Mouse (Mus musculus): ENCODE data around the gene Dhdds. TPM values are rescaled to one million over a fixed set of nuclear protein-coding genes. Genes with fewer than 3 reads are reported as not detected.
"Not testable (repeated sequence)": the region's sequence is repeated elsewhere in the genome, so short reads cannot be mapped to it uniquely, and the experiment has no call there.

Dhdds gene
- polyA plus RNA-seq, 1 experiment from 2014 or later: 43.0 TPM

- not testable (repeated sequence) for H3K4me3 ChIP-seq (replicated peaks; ENCODE audit: low read length); H3K9ac ChIP-seq (ENCODE audit: low read length); H3K4me2 ChIP-seq (ENCODE audit: low read depth, low read length); H3K4me1 ChIP-seq (ENCODE audit: control insufficient read depth, insufficient read depth, low read length); H3K27ac ChIP-seq (ENCODE audit: low read length); H3K27me3 ChIP-seq (ENCODE audit: control insufficient read depth, insufficient read depth, low read length); H3K9me3 ChIP-seq (replicated peaks; ENCODE audit: control insufficient read depth, low read length); ATAC-seq (ENCODE audit: insufficient read depth, low FRiP score)
- H3K36me3 ChIP-seq (ENCODE audit: control insufficient read depth, insufficient read depth, low read length): peaks cover 10% of the 10 kb centered on the region
- 90% methylated on average over 8 of the region's 8 CpGs for WGBS
These were observed 12.4 kb downstream of the Dhdds start for GRCm38 (mm10) chr4:133988289-133988688.

GRCm38 (mm10) chr4:133982936-133983335 lies 17.8 kb downstream of the Dhdds start:
- Histone ChIP-seq H3K9me3 (replicated peaks; ENCODE audit: control insufficient read depth, low read length) (no peaks in the 10 kb centered on the region), H3K9ac (ENCODE audit: low read length) (no peak overlapping the region), H3K4me3 (replicated peaks; ENCODE audit: low read length) (no peak overlapping the region), H3K27me3 (ENCODE audit: control insufficient read depth, insufficient read depth, low read length) (no peaks in the 10 kb centered on the region), H3K4me1 (ENCODE audit: control insufficient read depth, insufficient read depth, low read length) (no peaks in the 10 kb centered on the region), H3K4me2 (ENCODE audit: low read depth, low read length) (no peak overlapping the region), H3K36me3 (ENCODE audit: control insufficient read depth, insufficient read depth, low read length) (peaks cover 7% of the 10 kb centered on the region), H3K27ac (ENCODE audit: low read length) (no peak overlapping the region)
- ATAC-seq (ENCODE audit: insufficient read depth, low FRiP score): no peak
- 88% methylated on average over 13 of the region's 13 CpGs for WGBS

- no peak overlapping the region for H3K9ac ChIP-seq (ENCODE audit: low read length)
- no peak overlapping the region for H3K4me3 ChIP-seq (replicated peaks; ENCODE audit: low read length)
- H3K36me3 ChIP-seq (ENCODE audit: control insufficient read depth, insufficient read depth, low read length): peaks cover 3% of the 10 kb centered on the region; the same call in 1 of the 2 replicates
- ATAC-seq (ENCODE audit: insufficient read depth, low FRiP score): no peak
- no peaks in the 10 kb centered on the region for H3K9me3 ChIP-seq (replicated peaks; ENCODE audit: control insufficient read depth, low read length)
- H3K27me3 ChIP-seq (ENCODE audit: control insufficient read depth, insufficient read depth, low read length): no peaks in the 10 kb centered on the region
- H3K4me1 ChIP-seq (ENCODE audit: control insufficient read depth, insufficient read depth, low read length): no peaks in the 10 kb centered on the region
- H3K27ac ChIP-seq (ENCODE audit: low read length): no peak overlapping the region
- no peak overlapping the region for H3K4me2 ChIP-seq (ENCODE audit: low read depth, low read length)
- WGBS: 80% methylated on average over 5 of the region's 5 CpGs
These were observed 20.2 kb downstream of the Dhdds start for GRCm38 (mm10) chr4:133980496-133980895.

- Histone ChIP-seq H3K4me2 (ENCODE audit: low read depth, low read length) (no peak overlapping the region), H3K27me3 (ENCODE audit: control insufficient read depth, insufficient read depth, low read length) (no peaks in the 10 kb centered on the region), H3K4me3 (replicated peaks; ENCODE audit: low read length) (no peak overlapping the region), H3K27ac (ENCODE audit: low read length) (no peak overlapping the region), H3K9ac (ENCODE audit: low read length) (no peak overlapping the region), H3K4me1 (ENCODE audit: control insufficient read depth, insufficient read depth, low read length) (no peaks in the 10 kb centered on the region), H3K9me3 (replicated peaks; ENCODE audit: control insufficient read depth, low read length) (no peaks in the 10 kb centered on the region), H3K36me3 (ENCODE audit: control insufficient read depth, insufficient read depth, low read length) (peaks cover 3% of the 10 kb centered on the region; the same call in 1 of the 2 replicates)
- no peak for ATAC-seq (ENCODE audit: insufficient read depth, low FRiP score)
- 92% methylated on average over 10 of the region's 10 CpGs for WGBS
These were observed 22.6 kb downstream of the Dhdds start for GRCm38 (mm10) chr4:133978021-133978711.

GRCm38 (mm10) chr4:133971741-133972140 lies 29.0 kb downstream of the Dhdds start:
- no peak overlapping the region for H3K9ac ChIP-seq (ENCODE audit: low read length)
- 64% methylated on average over 8 of the region's 8 CpGs for WGBS
- no peaks in the 10 kb centered on the region for H3K9me3 ChIP-seq (replicated peaks; ENCODE audit: control insufficient read depth, low read length)
- no peaks in the 10 kb centered on the region for H3K27me3 ChIP-seq (ENCODE audit: control insufficient read depth, insufficient read depth, low read length)
- ATAC-seq (ENCODE audit: insufficient read depth, low FRiP score): no peak
- H3K4me2 ChIP-seq (ENCODE audit: low read depth, low read length): no peak overlapping the region
- peaks cover 13% of the 10 kb centered on the region for H3K4me1 ChIP-seq (ENCODE audit: control insufficient read depth, insufficient read depth, low read length)
- no peaks in the 10 kb centered on the region; the same call in 1 of the 2 replicates for H3K36me3 ChIP-seq (ENCODE audit: control insufficient read depth, insufficient read depth, low read length)
- H3K27ac ChIP-seq (ENCODE audit: low read length): no peak overlapping the region
- no peak overlapping the region for H3K4me3 ChIP-seq (replicated peaks; ENCODE audit: low read length)

- Histone ChIP-seq H3K27me3 (ENCODE audit: control insufficient read depth, insufficient read depth, low read length) (no peaks in the 10 kb centered on the region), H3K9me3 (replicated peaks; ENCODE audit: control insufficient read depth, low read length) (no peaks in the 10 kb centered on the region), H3K27ac (ENCODE audit: low read length) (no peak overlapping the region), H3K9ac (ENCODE audit: low read length) (no peak overlapping the region), H3K36me3 (ENCODE audit: control insufficient read depth, insufficient read depth, low read length) (no peaks in the 10 kb centered on the region; the same call in none of the 2 replicates), H3K4me3 (replicated peaks; ENCODE audit: low read length) (no peak overlapping the region), H3K4me2 (ENCODE audit: low read depth, low read length) (no peak overlapping the region), H3K4me1 (ENCODE audit: control insufficient read depth, insufficient read depth, low read length) (peaks cover 19% of the 10 kb centered on the region)
- ATAC-seq (ENCODE audit: insufficient read depth, low FRiP score): no peak
- 86% methylated on average over 13 of the region's 13 CpGs for WGBS
These were observed 29.8 kb downstream of the Dhdds start for GRCm38 (mm10) chr4:133970876-133971275.

- ATAC-seq (ENCODE audit: insufficient read depth, low FRiP score): no peak
- no peaks in the 10 kb centered on the region; the same call in none of the 2 replicates for H3K36me3 ChIP-seq (ENCODE audit: control insufficient read depth, insufficient read depth, low read length)
- H3K27me3 ChIP-seq (ENCODE audit: control insufficient read depth, insufficient read depth, low read length): no peaks in the 10 kb centered on the region
- no peaks in the 10 kb centered on the region for H3K9me3 ChIP-seq (replicated peaks; ENCODE audit: control insufficient read depth, low read length)
- H3K4me2 ChIP-seq (ENCODE audit: low read depth, low read length): no peak overlapping the region
- WGBS: 38% methylated on average over 4 of the region's 4 CpGs
- H3K9ac ChIP-seq (ENCODE audit: low read length): no peak overlapping the region
- peaks cover 19% of the 10 kb centered on the region for H3K4me1 ChIP-seq (ENCODE audit: control insufficient read depth, insufficient read depth, low read length)
- H3K27ac ChIP-seq (ENCODE audit: low read length): no peak overlapping the region
- H3K4me3 ChIP-seq (replicated peaks; ENCODE audit: low read length): no peak overlapping the region
These were observed 30.5 kb downstream of the Dhdds start for GRCm38 (mm10) chr4:133970196-133970595.

- H3K27me3 ChIP-seq (ENCODE audit: control insufficient read depth, insufficient read depth, low read length): no peaks in the 10 kb centered on the region
- H3K27ac ChIP-seq (ENCODE audit: low read length): peak overlapping the region; percentile 99
- H3K4me1 ChIP-seq (ENCODE audit: control insufficient read depth, insufficient read depth, low read length): peaks cover 19% of the 10 kb centered on the region
- no peak for ATAC-seq (ENCODE audit: insufficient read depth, low FRiP score)
- peaks cover 3% of the 10 kb centered on the region for H3K36me3 ChIP-seq (ENCODE audit: control insufficient read depth, insufficient read depth, low read length)
- H3K9me3 ChIP-seq (replicated peaks; ENCODE audit: control insufficient read depth, low read length): no peaks in the 10 kb centered on the region
- H3K4me2 ChIP-seq (ENCODE audit: low read depth, low read length): peak overlapping the region; percentile 95
- H3K4me3 ChIP-seq (replicated peaks; ENCODE audit: low read length): no peak overlapping the region
- WGBS: 54% methylated on average over 8 of the region's 8 CpGs
- H3K9ac ChIP-seq (ENCODE audit: low read length): peak overlapping the region; percentile 99; the same call in 1 of the 2 replicates
These were observed 31.5 kb downstream of the Dhdds start for GRCm38 (mm10) chr4:133969114-133969770.

GRCm38 (mm10) chr4:133968150-133968921 lies 32.4 kb downstream of the Dhdds start, which contains the start of gene Hmgn2:
Hmgn2 (minus strand) TSS chr4:133968650.
- peak; percentile 61 for ATAC-seq (ENCODE audit: insufficient read depth, low FRiP score)
- Histone ChIP-seq H3K27me3 (ENCODE audit: control insufficient read depth, insufficient read depth, low read length) (no peaks in the 10 kb centered on the region), H3K9me3 (replicated peaks; ENCODE audit: control insufficient read depth, low read length) (no peaks in the 10 kb centered on the region), H3K9ac (ENCODE audit: low read length) (peak within 1 kb of the TSS; percentile 99), H3K36me3 (ENCODE audit: control insufficient read depth, insufficient read depth, low read length) (peaks cover 6% of the 10 kb centered on the region), H3K4me3 (replicated peaks; ENCODE audit: low read length) (peak within 1 kb of the TSS; percentile 74), H3K27ac (ENCODE audit: low read length) (peak within 1 kb of the TSS; percentile 99), H3K4me1 (ENCODE audit: control insufficient read depth, insufficient read depth, low read length) (peaks cover 21% of the 10 kb centered on the region), H3K4me2 (ENCODE audit: low read depth, low read length) (peak within 1 kb of the TSS; percentile 95)
- WGBS: under 1% methylated on average over 42 of the region's 42 CpGs

Data from stomach, embryonic 16.5 days (tissue).